Mouse (Mus musculus) duodenum, adult 2 months (tissue): ENCODE data around the gene Insr. TPM values are rescaled to one million over a fixed set of nuclear protein-coding genes. Genes with fewer than 3 reads are reported as not detected.

Source experiments
- polyA plus RNA-seq: library from polyadenylated mRNA; depleted of rRNA; stranded (reverse); fragments of >200 nt; gene quantifications from 2 replicates; pipeline ENCODE4 v1.2.3, GENCODE M21; 2012; ENCODE audit warnings: low replicate concordance; rRNA removed

The Insr gene
- 7.2 and 9.2 TPM in 2 replicates for polyA plus RNA-seq

GRCm38 (mm10) chr8:3278934-3279720 is at the start of gene Insr:
Gene Insr (minus strand): TSS chr8:3279617.

Other genes starting within 250 kb of the Insr start
- gene A430078G23Rik, start 73.8 kb upstream of the Insr start, polyA plus RNA-seq = 0.44 and 0.46 TPM in 2 replicates
- 23.5 and 28.3 TPM in 2 replicates for gene Arhgef18, start 113.4 kb upstream of the Insr start, polyA plus RNA-seq
- gene Pex11g, start 188.1 kb upstream of the Insr start, polyA plus RNA-seq = 12.5 and 16.2 TPM in 2 replicates
- gene Tex45, start 191.2 kb upstream of the Insr start, polyA plus RNA-seq = 0.21 TPM in 1 of 2 replicates, not detected in the other
- 27.4 and 34.8 TPM in 2 replicates for gene Zfp358, start 213.5 kb upstream of the Insr start, polyA plus RNA-seq
- 386 and 793 TPM in 2 replicates for gene Mcoln1, start 220.8 kb upstream of the Insr start, polyA plus RNA-seq
- gene Pnpla6, start 235.8 kb upstream of the Insr start, polyA plus RNA-seq = 40.4 and 72.5 TPM in 2 replicates